Mouse (Mus musculus) ovary, adult 18-20 months (tissue): Measurements from ENCODE around the gene Crlf1.

Experiments used
- DNase-seq: peaks from one replicate; pipeline ENCODE4 v3.0.0; 2022; ENCODE audit warnings: low spot score, mixed read lengths

The Crlf1 gene

GRCm38 (mm10) chr8:70551558-70552161, 58.7 kb downstream of the Crlf1 start:
- no peak for DNase-seq

- no peak for DNase-seq
These were observed 59.9 kb downstream of the Crlf1 start for GRCm38 (mm10) chr8:70552836-70553235.
